Mouse (Mus musculus): Measurements from ENCODE around the gene Dbi. TPM values are rescaled to one million over a fixed set of nuclear protein-coding genes. Genes with fewer than 3 reads are reported as not detected.

Gene Dbi
- polyA plus RNA-seq, 1 experiment from 2014 or later, result 639 TPM

DNA sequence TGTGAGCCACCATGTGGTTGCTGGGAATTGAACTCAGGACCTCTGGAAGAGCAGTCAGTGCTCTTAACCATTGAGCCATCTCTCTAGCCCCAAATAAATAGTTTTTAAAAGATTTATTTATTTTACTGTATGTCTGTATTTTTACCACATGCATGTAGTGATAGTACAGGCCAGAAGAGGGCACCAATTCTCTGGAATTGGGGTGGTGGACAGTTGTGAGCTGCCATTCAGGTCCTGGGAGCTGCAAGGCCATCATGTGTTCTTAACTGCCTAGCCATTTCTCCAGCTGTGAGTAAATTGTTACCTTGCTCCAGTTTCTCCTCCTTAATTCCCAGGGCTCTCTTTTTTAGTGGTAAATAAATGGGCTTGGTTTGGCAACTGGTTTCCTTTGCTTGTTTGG, 33.4 kb upstream of the Dbi start:
- no peak overlapping the region for H3K27ac ChIP-seq (ENCODE audit: low read depth, low read length)
- no peaks in the 10 kb centered on the region for H3K4me1 ChIP-seq (ENCODE audit: control insufficient read depth, insufficient read depth, low read length)
- H3K9ac ChIP-seq (ENCODE audit: low read depth, low read length), result no peak overlapping the region
- H3K4me2 ChIP-seq, result no peak overlapping the region
- H3K9me3 ChIP-seq (replicated peaks; ENCODE audit: control insufficient read depth, low read length), result no peaks in the 10 kb centered on the region
- no peak for ATAC-seq (replicated peaks; ENCODE audit: insufficient number of reproducible peaks, low FRiP score, low TSS enrichment)
- H3K27me3 ChIP-seq (ENCODE audit: control insufficient read depth, insufficient read depth, low read length), result no peaks in the 10 kb centered on the region
- no peaks in the 10 kb centered on the region for H3K36me3 ChIP-seq (ENCODE audit: control insufficient read depth, insufficient read depth, low read length)
- H3K4me3 ChIP-seq (ENCODE audit: low read depth, low read length), result no peak overlapping the region

- Histone ChIP-seq H3K9me3 (replicated peaks; ENCODE audit: control insufficient read depth, low read length) (no peaks in the 10 kb centered on the region), H3K36me3 (ENCODE audit: control insufficient read depth, insufficient read depth, low read length) (no peaks in the 10 kb centered on the region), H3K4me1 (ENCODE audit: control insufficient read depth, insufficient read depth, low read length) (no peaks in the 10 kb centered on the region), H3K27me3 (ENCODE audit: control insufficient read depth, insufficient read depth, low read length) (no peaks in the 10 kb centered on the region; the same call in 1 of the 2 replicates), H3K9ac (ENCODE audit: low read depth, low read length) (no peak overlapping the region), H3K27ac (ENCODE audit: low read depth, low read length) (no peak overlapping the region), H3K4me3 (ENCODE audit: low read depth, low read length) (no peak overlapping the region), H3K4me2 (no peak overlapping the region)
- no peak for ATAC-seq (replicated peaks; ENCODE audit: insufficient number of reproducible peaks, low FRiP score, low TSS enrichment)
Observed at GRCm38 (mm10) chr1:120146994-120147393, 26.1 kb upstream of the Dbi start.

DNA sequence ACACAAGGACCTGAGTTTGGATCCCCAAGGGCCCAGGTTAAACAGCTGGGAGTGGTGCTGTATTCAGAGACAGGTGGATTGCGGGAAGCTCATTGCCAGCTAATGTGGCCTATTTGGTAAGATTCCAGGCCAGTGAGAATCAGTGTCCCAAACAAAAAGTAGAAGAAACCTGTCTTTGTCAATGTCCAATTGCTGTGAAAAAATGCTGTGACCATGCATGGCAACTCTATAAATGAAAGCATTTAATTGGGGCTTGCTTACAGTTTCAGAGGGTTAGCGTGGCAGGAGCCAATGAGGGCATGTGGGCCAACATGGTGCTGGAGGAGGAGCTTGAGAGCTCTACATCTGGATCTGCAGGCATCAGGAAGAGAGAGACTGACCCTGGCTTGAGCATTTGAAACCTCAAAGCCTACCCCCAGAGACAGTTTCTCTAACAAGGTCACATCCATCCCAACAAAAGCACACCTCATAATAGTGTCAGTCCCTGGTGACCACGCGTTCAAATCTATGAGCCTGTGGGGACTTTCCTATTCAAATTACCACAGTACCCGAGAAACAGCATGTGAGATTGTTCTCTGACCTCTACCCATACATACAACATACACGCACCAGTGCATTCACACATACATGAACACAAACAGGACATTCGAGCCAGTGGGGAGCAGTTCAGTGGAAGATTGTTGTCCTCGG, 24.8 kb upstream of the Dbi start:
- H3K9me3 ChIP-seq (replicated peaks; ENCODE audit: control insufficient read depth, low read length), result no peaks in the 10 kb centered on the region
- H3K4me2 ChIP-seq, result no peak overlapping the region
- no peak overlapping the region for H3K9ac ChIP-seq (ENCODE audit: low read depth, low read length)
- ATAC-seq (replicated peaks; ENCODE audit: insufficient number of reproducible peaks, low FRiP score, low TSS enrichment), result no peak
- no peaks in the 10 kb centered on the region for H3K36me3 ChIP-seq (ENCODE audit: control insufficient read depth, insufficient read depth, low read length)
- no peaks in the 10 kb centered on the region for H3K4me1 ChIP-seq (ENCODE audit: control insufficient read depth, insufficient read depth, low read length)
- H3K27me3 ChIP-seq (ENCODE audit: control insufficient read depth, insufficient read depth, low read length), result no peaks in the 10 kb centered on the region; the same call in 1 of the 2 replicates
- H3K27ac ChIP-seq (ENCODE audit: low read depth, low read length), result no peak overlapping the region
- no peak overlapping the region for H3K4me3 ChIP-seq (ENCODE audit: low read depth, low read length)
- 84% methylated on average over 8 of the region's 8 CpGs for WGBS (ENCODE audit: insufficient replicate concordance)

- H3K4me1 ChIP-seq (ENCODE audit: control insufficient read depth, insufficient read depth, low read length), result no peaks in the 10 kb centered on the region
- H3K36me3 ChIP-seq (ENCODE audit: control insufficient read depth, insufficient read depth, low read length), result no peaks in the 10 kb centered on the region
- no peak for ATAC-seq (replicated peaks; ENCODE audit: insufficient number of reproducible peaks, low FRiP score, low TSS enrichment)
- 70% methylated on average over 5 of the region's 5 CpGs for WGBS (ENCODE audit: insufficient replicate concordance)
- no peaks in the 10 kb centered on the region for H3K9me3 ChIP-seq (replicated peaks; ENCODE audit: control insufficient read depth, low read length)
- H3K4me2 ChIP-seq, result no peak overlapping the region
- no peaks in the 10 kb centered on the region; the same call in 1 of the 2 replicates for H3K27me3 ChIP-seq (ENCODE audit: control insufficient read depth, insufficient read depth, low read length)
- no peak overlapping the region for H3K27ac ChIP-seq (ENCODE audit: low read depth, low read length)
- H3K9ac ChIP-seq (ENCODE audit: low read depth, low read length), result no peak overlapping the region
- H3K4me3 ChIP-seq (ENCODE audit: low read depth, low read length), result no peak overlapping the region
Observed at GRCm38 (mm10) chr1:120142551-120142950, 21.7 kb upstream of the Dbi start.

- 84% methylated on average over 9 of the region's 9 CpGs for WGBS (ENCODE audit: insufficient replicate concordance)
- Histone ChIP-seq H3K4me1 (ENCODE audit: control insufficient read depth, insufficient read depth, low read length) (no peaks in the 10 kb centered on the region), H3K4me3 (ENCODE audit: low read depth, low read length) (no peak overlapping the region)
Observed at GRCm38 (mm10) chr1:120140144-120140693, 19.3 kb upstream of the Dbi start.

GRCm38 (mm10) chr1:120138923-120139540, 18.2 kb upstream of the Dbi start:
- Histone ChIP-seq H3K27me3 (ENCODE audit: control insufficient read depth, insufficient read depth, low read length) (no peaks in the 10 kb centered on the region; the same call in 1 of the 2 replicates), H3K4me1 (ENCODE audit: control insufficient read depth, insufficient read depth, low read length) (no peaks in the 10 kb centered on the region), H3K4me2 (no peak overlapping the region), H3K27ac (ENCODE audit: low read depth, low read length) (no peak overlapping the region), H3K36me3 (ENCODE audit: control insufficient read depth, insufficient read depth, low read length) (no peaks in the 10 kb centered on the region), H3K9ac (ENCODE audit: low read depth, low read length) (no peak overlapping the region), H3K4me3 (ENCODE audit: low read depth, low read length) (no peak overlapping the region), H3K9me3 (replicated peaks; ENCODE audit: control insufficient read depth, low read length) (no peaks in the 10 kb centered on the region)
- 37% methylated on average over 7 of the region's 7 CpGs for WGBS (ENCODE audit: insufficient replicate concordance)
- no peak for ATAC-seq (replicated peaks; ENCODE audit: insufficient number of reproducible peaks, low FRiP score, low TSS enrichment)

More at GRCm38 (mm10) chr1:120140144-120140693, 19.3 kb upstream of the Dbi start:
- no peaks in the 10 kb centered on the region; the same call in 1 of the 2 replicates for H3K27me3 ChIP-seq (ENCODE audit: control insufficient read depth, insufficient read depth, low read length)
- ATAC-seq (replicated peaks; ENCODE audit: insufficient number of reproducible peaks, low FRiP score, low TSS enrichment), result no peak
- H3K36me3 ChIP-seq (ENCODE audit: control insufficient read depth, insufficient read depth, low read length), result no peaks in the 10 kb centered on the region
- no peak overlapping the region for H3K27ac ChIP-seq (ENCODE audit: low read depth, low read length)
- no peak overlapping the region for H3K9ac ChIP-seq (ENCODE audit: low read depth, low read length)
- H3K4me2 ChIP-seq, result no peak overlapping the region
- H3K9me3 ChIP-seq (replicated peaks; ENCODE audit: control insufficient read depth, low read length), result no peaks in the 10 kb centered on the region

GRCm38 (mm10) chr1:120135934-120136786, 15.3 kb upstream of the Dbi start:
- no peaks in the 10 kb centered on the region for H3K4me1 ChIP-seq (ENCODE audit: control insufficient read depth, insufficient read depth, low read length)
- H3K9ac ChIP-seq (ENCODE audit: low read depth, low read length), result no peak overlapping the region
- H3K4me2 ChIP-seq, result no peak overlapping the region
- no peaks in the 10 kb centered on the region for H3K36me3 ChIP-seq (ENCODE audit: control insufficient read depth, insufficient read depth, low read length)
- WGBS (ENCODE audit: insufficient replicate concordance), result 67% methylated on average over 7 of the region's 7 CpGs
- no peak for ATAC-seq (replicated peaks; ENCODE audit: insufficient number of reproducible peaks, low FRiP score, low TSS enrichment)
- H3K27ac ChIP-seq (ENCODE audit: low read depth, low read length), result no peak overlapping the region
- no peaks in the 10 kb centered on the region for H3K9me3 ChIP-seq (replicated peaks; ENCODE audit: control insufficient read depth, low read length)
- H3K4me3 ChIP-seq (ENCODE audit: low read depth, low read length), result no peak overlapping the region
- H3K27me3 ChIP-seq (ENCODE audit: control insufficient read depth, insufficient read depth, low read length), result no peaks in the 10 kb centered on the region

GRCm38 (mm10) chr1:120132376-120132775, 11.5 kb upstream of the Dbi start:
- Histone ChIP-seq H3K36me3 (ENCODE audit: control insufficient read depth, insufficient read depth, low read length) (no peaks in the 10 kb centered on the region), H3K9me3 (replicated peaks; ENCODE audit: control insufficient read depth, low read length) (no peaks in the 10 kb centered on the region), H3K4me2 (no peak overlapping the region), H3K27ac (ENCODE audit: low read depth, low read length) (no peak overlapping the region), H3K4me1 (ENCODE audit: control insufficient read depth, insufficient read depth, low read length) (no peaks in the 10 kb centered on the region), H3K27me3 (ENCODE audit: control insufficient read depth, insufficient read depth, low read length) (no peaks in the 10 kb centered on the region), H3K9ac (ENCODE audit: low read depth, low read length) (no peak overlapping the region), H3K4me3 (ENCODE audit: low read depth, low read length) (no peak overlapping the region)
- ATAC-seq (replicated peaks; ENCODE audit: insufficient number of reproducible peaks, low FRiP score, low TSS enrichment), result no peak
- WGBS (ENCODE audit: insufficient replicate concordance), result 91% methylated on average over 1 of the region's 1 CpGs
